Mouse (Mus musculus): ENCODE measurements at regions not wholly inside any gene's neighbourhood (a gene's known extent, or its start where the extent isn't known, plus 50 kb on each side); places are given as distances from the start of the nearest gene placed in this dataset.
"Not testable (repeated sequence)": the region's sequence is repeated elsewhere in the genome, so short reads cannot be mapped to it uniquely, and the experiment has no call there.

- DNase-seq (ENCODE audit: low read depth, low spot score): peak; percentile 9
These were observed 326.8 kb upstream of the Rnf219 start for GRCm38 (mm10) chr14:104849274-104849673.

GRCm38 (mm10) chr14:104827404-104827803, 305.0 kb upstream of the Rnf219 start:
- DNase-seq (ENCODE audit: low read depth, low spot score): no peak

- no peak for DNase-seq (ENCODE audit: low read depth, low spot score)
These were observed 302.5 kb upstream of the Rnf219 start for GRCm38 (mm10) chr14:104824926-104825325.

GRCm38 (mm10) chr14:104824224-104824623, 301.8 kb upstream of the Rnf219 start:
- no peak for DNase-seq (ENCODE audit: low read depth, low spot score)

- DNase-seq (ENCODE audit: low read depth, low spot score): no peak
These were observed 299.6 kb upstream of the Rnf219 start for GRCm38 (mm10) chr14:104821903-104822573.

GRCm38 (mm10) chr14:104819106-104819505, 296.7 kb upstream of the Rnf219 start:
- DNase-seq (ENCODE audit: low read depth, low spot score): no peak

GRCm38 (mm10) chr14:104813977-104814584, 291.6 kb upstream of the Rnf219 start:
- peak; percentile 79 for DNase-seq (ENCODE audit: low read depth, low spot score)

- DNase-seq (ENCODE audit: low read depth, low spot score): no peak
These were observed 289.6 kb upstream of the Rnf219 start for GRCm38 (mm10) chr14:104812006-104812405.

GRCm38 (mm10) chr14:104805332-104805731, 282.9 kb upstream of the Rnf219 start:
- DNase-seq (ENCODE audit: low read depth, low spot score): no peak

- peak; percentile 77 for DNase-seq (ENCODE audit: low read depth, low spot score)
These were observed 274.0 kb upstream of the Rnf219 start for GRCm38 (mm10) chr14:104796348-104796965.

- DNase-seq (ENCODE audit: low read depth, low spot score): peak; percentile 58
These were observed 266.9 kb upstream of the Rnf219 start for GRCm38 (mm10) chr14:104789346-104789745.

- DNase-seq (ENCODE audit: low read depth, low spot score): no peak
These were observed 262.6 kb upstream of the Rnf219 start for GRCm38 (mm10) chr14:104785066-104785465.

GRCm38 (mm10) chr14:104769938-104770337, 247.5 kb upstream of the Rnf219 start:
- no peak for DNase-seq (ENCODE audit: low read depth, low spot score)

- no peak for DNase-seq (ENCODE audit: low read depth, low spot score)
These were observed 211.8 kb upstream of the Rnf219 start for GRCm38 (mm10) chr14:104734213-104734612.

- no peak for DNase-seq (ENCODE audit: low read depth, low spot score)
These were observed 209.6 kb upstream of the Rnf219 start for GRCm38 (mm10) chr14:104732036-104732435.

- DNase-seq (ENCODE audit: low read depth, low spot score): no peak
These were observed 209.0 kb upstream of the Rnf219 start for GRCm38 (mm10) chr14:104731319-104731995.

GRCm38 (mm10) chr14:104715651-104716050, 193.2 kb upstream of the Rnf219 start:
- DNase-seq (ENCODE audit: low read depth, low spot score): not testable (repeated sequence)

- DNase-seq (ENCODE audit: low read depth, low spot score): no peak
These were observed 179.9 kb upstream of the Rnf219 start for GRCm38 (mm10) chr14:104702283-104702893.

GRCm38 (mm10) chr14:104698962-104699361, 176.5 kb upstream of the Rnf219 start:
- no peak for DNase-seq (ENCODE audit: low read depth, low spot score)

- DNase-seq (ENCODE audit: low read depth, low spot score): no peak
These were observed 172.7 kb upstream of the Rnf219 start for GRCm38 (mm10) chr14:104695101-104695500.

- DNase-seq (ENCODE audit: low read depth, low spot score): peak; percentile 16
These were observed 171.8 kb upstream of the Rnf219 start for GRCm38 (mm10) chr14:104694174-104694803.

All from forelimb bud, embryonic 11.5 days (tissue).